ENCODE assay signal across 13 mouse cellular contexts in genomic region chr11:75570375-75571125, GRCm38 (mm10). TPM values are rescaled to one million over a fixed set of nuclear protein-coding genes. Genes with fewer than 3 reads are reported as not detected.
DNase-seq lines count a peak whose midpoint lies in the region; ATAC-seq and TF ChIP-seq lines count a peak whose summit lies in the region.
"Had no signal": no experiment of that assay in that cellular context is flagged by ENCODE, and none has a peak within 500 bp of the region (broad histone marks: within the 10 kb centered on the region; RNA-seq: fewer than 3 reads in every experiment).

No protein-coding gene starts in this region.

- H3K4me2 ChIP-seq in heart, embryonic 12.5 days: no peak overlapping the region
- H3K4me2 ChIP-seq in midbrain, embryonic 13.5 days (replicated peaks): no peak overlapping the region
- no peak overlapping the region for H3K4me2 ChIP-seq in midbrain, postnatal 0 days (ENCODE audit: low read depth, low read length, poor library complexity, severe bottlenecking)
- H3K4me2 ChIP-seq: lung, embryonic 14.5 days had no signal

- no peak for TF ChIP-seq CTCF in heart, adult 2 months (IDR thresholded peaks at IDR 0.05)
- no peak for TF ChIP-seq CTCF in midbrain, postnatal 0 days (IDR thresholded peaks at IDR 0.05)

- WGBS in heart, adult 2 months: 90% methylated on average over 17 of the region's 17 CpGs
- 86% methylated on average over 17 of the region's 17 CpGs for WGBS in heart, embryonic 12.5 days
- WGBS in midbrain, embryonic 13.5 days: 88% methylated on average over 17 of the region's 17 CpGs
- 92% methylated on average over 17 of the region's 17 CpGs for WGBS in midbrain, postnatal 0 days

- H3K9me3 ChIP-seq in heart, embryonic 12.5 days (replicated peaks): no peaks in the 10 kb centered on the region
- no peaks in the 10 kb centered on the region for H3K9me3 ChIP-seq in midbrain, embryonic 13.5 days
- H3K9me3 ChIP-seq in midbrain, postnatal 0 days (ENCODE audit: low read length): no peaks in the 10 kb centered on the region

- H3K9ac ChIP-seq in heart, adult 2 months (ENCODE audit: low read depth, low read length): no peak overlapping the region
- no peak overlapping the region for H3K9ac ChIP-seq in heart, embryonic 12.5 days
- H3K9ac ChIP-seq in midbrain, embryonic 13.5 days (replicated peaks): peak overlapping the region; percentile 29; the same call in 1 of the 2 replicates
- H3K9ac ChIP-seq in midbrain, postnatal 0 days (replicated peaks; ENCODE audit: low read length, poor library complexity, severe bottlenecking): no peak overlapping the region
- H3K9ac ChIP-seq: lung, embryonic 14.5 days had no signal

- H3K27ac ChIP-seq in heart, adult 2 months: peak overlapping the region; percentile 20; the same call in 1 of the 2 replicates
- H3K27ac ChIP-seq in heart, embryonic 12.5 days (ENCODE audit: poor library complexity, severe bottlenecking): no peak overlapping the region
- H3K27ac ChIP-seq in midbrain, embryonic 13.5 days: no peak overlapping the region
- no peak overlapping the region for H3K27ac ChIP-seq in midbrain, postnatal 0 days (ENCODE audit: low read depth, low read length)

- no peak for ATAC-seq in heart, embryonic 12.5 days (ENCODE audit: insufficient number of reproducible peaks, low FRiP score)
- ATAC-seq in midbrain, embryonic 13.5 days: no peak
- no peak for ATAC-seq in midbrain, postnatal 0 days (ENCODE audit: low FRiP score)

- intact Hi-C loops in heart, adult 2 months (cut with DNase I): loop anchor here (5.0 kb wide), 3 partner anchors 108 to 388 kb away; partner anchors contain the start of gene Tlcd2
- intact Hi-C loops in left cerebral cortex, postnatal 10 days (cut with DNase I): no loop called here
- intact Hi-C loops in heart, postnatal 36 days (cut with DNase I): loop anchor here (5.0 to 10.0 kb wide), 2 partner anchors 118 to 376 kb away; partner anchors contain the start of genes Dph1, Rtn4rl1 and Wdr81

- no peaks in the 10 kb centered on the region for H3K79me2 ChIP-seq in heart, adult 2 months (replicated peaks; ENCODE audit: control insufficient read depth, insufficient read depth, low read length)

- H3K27me3 ChIP-seq in heart, adult 2 months (ENCODE audit: control insufficient read depth, insufficient read depth, low read length): no peaks in the 10 kb centered on the region
- H3K27me3 ChIP-seq in heart, embryonic 12.5 days (replicated peaks): peaks cover 56% of the 10 kb centered on the region
- H3K27me3 ChIP-seq in midbrain, embryonic 13.5 days: no peaks in the 10 kb centered on the region
- H3K27me3 ChIP-seq in midbrain, postnatal 0 days (ENCODE audit: insufficient read depth, low read length): no peaks in the 10 kb centered on the region

- no peak for TF ChIP-seq EP300 in heart, adult 2 months (IDR thresholded peaks at IDR 0.05; ENCODE audit: insufficient read depth, low read depth, low read length)

- no peak for TF ChIP-seq POLR2A in heart, adult 2 months (IDR thresholded peaks at IDR 0.05; ENCODE audit: insufficient read depth, low read depth, low read length)

- H3K4me3 ChIP-seq in heart, adult 2 months: no peak overlapping the region
- H3K4me3 ChIP-seq in heart, embryonic 12.5 days: no peak overlapping the region
- H3K4me3 ChIP-seq in midbrain, embryonic 13.5 days (replicated peaks): no peak overlapping the region
- H3K4me3 ChIP-seq in midbrain, postnatal 0 days (ENCODE audit: low read depth, low read length): no peak overlapping the region

- no peak for DNase-seq in heart, adult 2 months
- no peak for DNase-seq in midbrain, postnatal 0 days (ENCODE audit: low spot score)
- DNase-seq in cerebellum, postnatal 10 days: peak; percentile 83 to 89
- DNase-seq in left cerebral cortex, postnatal 10 days (ENCODE audit: extremely low spot score in 1 of 2, low spot score in 2 of 2): no peak
- DNase-seq in testis, postnatal 10 days (ENCODE audit: low spot score): no peak
- no peak for DNase-seq in heart, postnatal 36 days
- DNase-seq: kidney, adult 2 months; lung, embryonic 14.5 days; spleen, adult 18-20 months; thymus, adult 18-20 months had no signal

- H3K4me1 ChIP-seq in heart, adult 2 months (ENCODE audit: control insufficient read depth, insufficient read depth, low read length): peaks cover 13% of the 10 kb centered on the region
- H3K4me1 ChIP-seq in heart, embryonic 12.5 days (replicated peaks): peaks cover 46% of the 10 kb centered on the region
- H3K4me1 ChIP-seq in midbrain, embryonic 13.5 days (replicated peaks): peaks cover 20% of the 10 kb centered on the region
- H3K4me1 ChIP-seq in midbrain, postnatal 0 days (ENCODE audit: insufficient read depth, low read length): no peaks in the 10 kb centered on the region

- H3K36me3 ChIP-seq in heart, adult 2 months (ENCODE audit: control insufficient read depth, insufficient read depth, low read length): no peaks in the 10 kb centered on the region
- no peaks in the 10 kb centered on the region for H3K36me3 ChIP-seq in heart, embryonic 12.5 days
- peaks cover 52% of the 10 kb centered on the region for H3K36me3 ChIP-seq in midbrain, embryonic 13.5 days
- peaks cover 52% of the 10 kb centered on the region for H3K36me3 ChIP-seq in midbrain, postnatal 0 days (ENCODE audit: insufficient read depth, low read length)

RNA-seq across cellular contexts. Expression of gene Pitpna, which starts 17.3 kb away (rescaled TPM):
- 10 to 100 TPM; 96.6 to 99.1 TPM for total RNA-seq in heart, adult 2 months (2021)
- 57.2 and 95.9 TPM in 2 replicates for polyA plus RNA-seq in heart, adult 2 months (2012; rRNA removed)
- 75.3 and 80.1 TPM in 2 replicates for polyA plus RNA-seq in heart, embryonic 12.5 days (2016; fragmentation: Nextera tagmentation; extraction: Ambion mirVana)
- polyA plus RNA-seq in midbrain, embryonic 13.5 days (2015; fragmentation: Nextera tagmentation; extraction: Ambion mirVana): 77.8 and 99.2 TPM in 2 replicates
- total RNA-seq in midbrain, postnatal 0 days (2014; rRNA removed): 105 and 108 TPM in 2 replicates
- 91.7 and 106 TPM in 2 replicates for polyA plus RNA-seq in midbrain, postnatal 0 days (2015; fragmentation: Nextera tagmentation; extraction: Ambion mirVana)
- total RNA-seq in left cerebral cortex, postnatal 10 days (2021): 100 to 1,000 TPM; 312 to 326 TPM
- 100 to 1,000 TPM; 103 to 112 TPM for total RNA-seq in heart, postnatal 36 days (2021)

RNA-seq across cellular contexts. Expression of gene Slc43a2, which starts 39.1 kb away (rescaled TPM):
- 10 to 100 TPM; 13.7 to 14.6 TPM for total RNA-seq in heart, adult 2 months (2021)
- polyA plus RNA-seq in heart, adult 2 months (2012; rRNA removed): 13.1 and 13.6 TPM in 2 replicates
- 4.1 and 4.3 TPM in 2 replicates for polyA plus RNA-seq in heart, embryonic 12.5 days (2016; fragmentation: Nextera tagmentation; extraction: Ambion mirVana)
- 16.4 and 17.3 TPM in 2 replicates for polyA plus RNA-seq in midbrain, embryonic 13.5 days (2015; fragmentation: Nextera tagmentation; extraction: Ambion mirVana)
- 34.3 and 34.5 TPM in 2 replicates for total RNA-seq in midbrain, postnatal 0 days (2014; rRNA removed)
- 17.0 and 20.4 TPM in 2 replicates for polyA plus RNA-seq in midbrain, postnatal 0 days (2015; fragmentation: Nextera tagmentation; extraction: Ambion mirVana)
- total RNA-seq in left cerebral cortex, postnatal 10 days (2021): 10 to 100 TPM; 48.4 to 51.2 TPM
- total RNA-seq in heart, postnatal 36 days (2021): 10 to 100 TPM; 17.7 to 22.2 TPM

RNA-seq across cellular contexts. Expression of gene Scarf1, which starts 57.2 kb away (rescaled TPM):
- 1 to 10 TPM; 7.6 to 8.5 TPM for total RNA-seq in heart, adult 2 months (2021)
- polyA plus RNA-seq in heart, adult 2 months (2012; rRNA removed): 18.1 and 21.6 TPM in 2 replicates
- polyA plus RNA-seq in heart, embryonic 12.5 days (2016; fragmentation: Nextera tagmentation; extraction: Ambion mirVana): 12.3 and 13.8 TPM in 2 replicates
- polyA plus RNA-seq in midbrain, embryonic 13.5 days (2015; fragmentation: Nextera tagmentation; extraction: Ambion mirVana): 3.4 and 3.5 TPM in 2 replicates
- 3.6 and 3.8 TPM in 2 replicates for total RNA-seq in midbrain, postnatal 0 days (2014; rRNA removed)
- 3.0 and 3.5 TPM in 2 replicates for polyA plus RNA-seq in midbrain, postnatal 0 days (2015; fragmentation: Nextera tagmentation; extraction: Ambion mirVana)
- 1 to 10 TPM; 2.9 to 4.0 TPM for total RNA-seq in left cerebral cortex, postnatal 10 days (2021)
- total RNA-seq in heart, postnatal 36 days (2021): 10 to 100 TPM in 1 of 2 experiments, 1 to 10 TPM in 1; 9.1 to 10.3 TPM
- total RNA-seq: monocyte, adult 5-6 weeks had no signal

Comparison
In these comparisons a context has a peak if more than half of its experiments do, and no peak if none do; other contexts are left out.
1. DNase-seq: peak in cerebellum, postnatal 10 days (2 of 2); none in heart, adult 2 months (0 of 2), midbrain, postnatal 0 days (single experiment), left cerebral cortex, postnatal 10 days (0 of 2), testis, postnatal 10 days (single experiment) and heart, postnatal 36 days (0 of 2).